Mouse (Mus musculus) fibroblast of lung, adult 2 months (primary cell): ENCODE results near the gene Lgr6.

Source experiments
- DNase-seq: peaks from one replicate; pipeline ENCODE4 v3.0.0-alpha.2; 2011; ENCODE audit warnings: low read depth

Lgr6 gene

GRCm38 (mm10) chr1:135076470-135076869 is 28.6 kb downstream of the Lgr6 start:
- DNase-seq, result no peak

GRCm38 (mm10) chr1:135075270-135075669 is 29.8 kb downstream of the Lgr6 start:
- DNase-seq, result no peak

DNA sequence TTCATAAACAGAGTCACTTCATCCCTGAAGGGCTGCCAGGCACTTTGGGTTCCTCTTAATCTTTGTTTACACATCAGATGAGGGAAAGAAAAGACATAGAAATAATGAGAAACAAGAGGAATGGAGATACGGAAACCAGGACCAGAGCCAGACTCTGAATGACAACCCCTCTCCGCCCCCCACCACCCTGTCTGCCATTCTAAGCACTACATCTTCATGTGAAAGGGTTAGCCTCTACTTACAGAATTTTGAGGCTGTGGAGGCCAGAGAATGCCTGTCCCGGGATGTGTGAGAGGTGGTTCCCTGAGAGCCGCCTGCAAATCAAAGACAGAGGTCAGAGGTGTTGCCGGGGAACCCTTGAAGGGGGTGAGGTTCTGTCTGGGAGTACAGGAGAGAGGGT is 32.4 kb downstream of the Lgr6 start:
- DNase-seq, result no peak

GRCm38 (mm10) chr1:135069841-135070240 is 35.2 kb downstream of the Lgr6 start:
- DNase-seq, result no peak

DNA sequence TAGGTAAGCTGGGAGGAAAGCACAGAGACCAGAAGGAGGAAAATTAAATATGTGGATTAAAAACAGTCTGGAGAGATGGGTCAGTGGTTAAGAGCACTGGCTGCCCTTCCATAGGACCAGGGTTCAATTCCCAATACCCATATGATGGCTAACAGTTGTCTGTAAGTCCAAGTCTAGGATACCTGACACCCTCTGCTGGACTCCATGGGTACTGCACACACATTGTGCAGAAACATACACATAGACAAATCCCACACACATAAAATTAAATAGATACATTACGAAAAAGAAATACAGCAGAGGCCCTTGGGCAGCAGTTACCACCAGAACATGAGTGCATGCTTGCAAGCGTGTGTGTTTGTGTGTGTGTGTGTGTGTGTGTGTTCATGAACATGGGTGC is 40.6 kb downstream of the Lgr6 start:
- DNase-seq, result no peak

GRCm38 (mm10) chr1:135062936-135063335 is 42.1 kb downstream of the Lgr6 start:
- no peak for DNase-seq

- no peak for DNase-seq
Observed at GRCm38 (mm10) chr1:135061300-135061699, 43.8 kb downstream of the Lgr6 start.

- no peak for DNase-seq
Observed at GRCm38 (mm10) chr1:135060174-135060573, 44.9 kb downstream of the Lgr6 start.

GRCm38 (mm10) chr1:135056901-135057300 is 48.2 kb downstream of the Lgr6 start:
- no peak for DNase-seq

DNA sequence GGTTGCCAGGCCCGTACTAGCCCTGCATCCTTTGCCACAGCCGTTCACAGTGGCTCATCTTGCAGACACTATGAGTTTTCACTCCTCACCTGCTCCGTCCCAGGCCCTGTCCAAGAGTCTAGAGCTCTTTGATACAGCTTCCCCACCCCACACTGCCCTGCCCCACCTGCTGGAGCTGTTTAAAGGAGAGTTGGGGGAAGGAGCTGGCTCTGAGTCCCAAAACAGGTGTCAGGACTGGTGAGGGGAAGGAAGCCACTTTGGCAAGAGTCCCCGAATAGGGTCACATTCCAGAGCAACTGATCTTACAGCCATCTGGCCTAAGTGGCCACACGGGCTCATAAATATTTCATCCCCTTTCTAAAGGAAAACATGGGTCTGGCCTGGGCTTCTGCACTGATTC is 51.0 kb downstream of the Lgr6 start:
- no peak for DNase-seq

DNA sequence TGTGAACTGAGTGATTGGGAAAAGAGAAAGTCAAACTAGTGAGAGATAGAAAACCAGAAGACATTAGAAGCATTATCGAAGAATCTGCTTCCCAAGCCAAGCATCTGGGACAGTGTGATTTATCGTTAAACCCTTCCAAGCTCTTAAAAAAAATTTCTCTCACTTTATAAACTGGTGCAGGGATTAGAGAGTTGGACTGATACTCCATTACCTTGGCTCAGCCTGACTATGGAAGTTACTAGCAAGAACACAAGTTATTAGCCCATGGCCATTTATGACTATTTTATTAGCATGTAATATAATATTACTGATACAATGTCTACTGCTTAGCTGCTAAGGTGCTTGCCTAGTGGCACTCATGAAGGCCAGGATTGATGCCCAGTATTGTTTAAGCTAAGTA is 60.6 kb downstream of the Lgr6 start:
- no peak for DNase-seq

DNA sequence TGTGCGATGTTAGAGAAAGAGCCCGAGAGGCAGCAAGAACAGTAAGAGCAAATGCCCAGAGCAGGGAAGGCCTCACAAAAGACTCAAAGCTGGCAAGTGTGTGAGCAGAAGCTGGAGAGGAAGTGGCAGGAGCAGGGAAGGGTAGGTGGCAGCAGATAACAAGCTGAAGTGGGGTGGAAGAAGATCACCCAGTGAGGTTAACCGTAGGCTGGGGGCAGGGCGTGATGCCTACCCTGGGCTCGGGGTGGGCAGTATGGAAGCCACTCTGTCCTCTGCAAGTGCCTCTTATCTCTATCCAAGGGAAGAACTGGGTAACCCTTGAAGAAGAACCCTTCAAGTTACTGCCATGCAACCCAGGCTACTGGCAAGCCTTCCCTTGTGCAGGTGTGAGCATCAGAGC is 68.8 kb downstream of the Lgr6 start:
- DNase-seq, result no peak

DNA sequence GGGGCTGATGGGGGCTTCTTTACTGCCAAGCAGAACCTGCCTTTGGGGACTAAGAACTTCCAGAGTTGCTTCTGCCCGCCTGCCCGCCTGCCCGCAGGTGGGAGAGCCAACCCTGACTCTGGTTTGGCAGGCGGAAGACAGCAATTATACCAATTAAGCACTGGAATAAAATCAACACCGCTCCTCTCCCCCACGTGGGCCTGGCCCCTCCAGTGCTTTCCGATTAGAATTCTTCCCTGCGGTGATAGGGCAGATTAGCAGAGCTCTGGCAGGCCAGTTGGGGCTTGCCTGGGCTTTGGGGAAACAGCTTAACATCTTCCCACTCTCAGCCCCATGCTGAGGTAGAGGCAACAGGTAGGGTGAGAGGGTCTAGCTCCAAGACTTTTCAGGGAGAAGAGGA is 72.4 kb downstream of the Lgr6 start:
- no peak for DNase-seq

GRCm38 (mm10) chr1:135030121-135030520 is 75.0 kb downstream of the Lgr6 start:
- DNase-seq, result no peak

GRCm38 (mm10) chr1:135026275-135026674 is 78.8 kb downstream of the Lgr6 start:
- no peak for DNase-seq

DNA sequence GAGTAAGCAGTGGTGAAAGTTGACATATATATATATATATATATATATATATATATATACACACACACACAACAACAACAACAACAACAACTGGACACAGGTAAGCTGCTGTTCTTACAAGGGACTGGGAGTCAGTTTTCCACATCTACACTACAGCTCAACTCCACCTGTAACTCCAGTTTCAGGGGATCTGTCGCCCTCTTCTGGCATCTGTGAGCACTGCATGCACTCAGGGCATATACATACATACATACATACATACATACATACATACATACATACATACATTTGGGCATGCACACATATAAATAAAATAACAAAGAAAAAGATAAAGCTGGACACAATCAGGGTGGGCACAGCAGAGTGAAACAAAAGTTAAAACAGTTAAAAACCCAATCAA is 81.5 kb downstream of the Lgr6 start:
- DNase-seq, result no peak

DNA sequence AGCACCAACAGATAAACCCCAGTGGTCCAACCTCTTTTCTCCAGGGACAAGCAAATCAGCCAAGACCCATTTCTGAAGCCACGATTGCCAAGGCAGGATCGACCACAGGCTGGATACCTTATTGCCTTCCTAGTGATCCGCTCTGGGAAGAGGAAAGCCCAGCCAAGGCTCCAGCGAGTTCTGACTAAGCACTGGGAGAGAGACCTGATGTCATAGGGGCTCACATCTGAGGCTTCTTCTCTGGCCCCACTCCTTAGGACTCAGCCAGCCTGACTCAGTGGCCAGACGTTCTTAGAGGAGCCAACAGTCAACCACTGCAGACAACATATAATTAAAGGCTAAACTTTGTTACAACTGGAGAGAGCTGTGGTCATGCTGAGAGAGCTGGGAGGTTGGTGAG is 83.1 kb downstream of the Lgr6 start:
- peak; percentile 85 for DNase-seq

GRCm38 (mm10) chr1:135020970-135021369 is 84.1 kb downstream of the Lgr6 start:
- no peak for DNase-seq

GRCm38 (mm10) chr1:135020281-135020940 is 84.7 kb downstream of the Lgr6 start:
- no peak for DNase-seq

DNA sequence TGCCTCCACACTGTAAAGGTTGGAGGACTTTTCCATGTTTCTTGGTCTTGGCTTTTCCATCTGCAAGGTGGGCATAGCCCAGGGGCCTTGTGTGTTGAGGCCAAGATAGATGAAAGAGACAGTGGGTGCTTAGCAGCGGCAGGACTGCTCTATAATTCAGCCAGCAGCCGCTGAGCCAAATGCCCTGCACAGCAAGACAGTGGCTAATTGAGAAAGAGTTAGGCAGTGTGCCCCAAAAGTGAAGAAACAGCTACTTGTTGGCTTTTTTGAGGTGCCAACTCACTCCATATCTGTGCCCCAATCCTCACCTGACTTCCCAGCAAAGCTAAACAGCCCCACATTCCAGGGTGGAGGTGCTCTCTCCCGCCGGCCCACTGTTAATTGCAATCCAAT is 85.3 kb downstream of the Lgr6 start:
- DNase-seq, result no peak

DNA sequence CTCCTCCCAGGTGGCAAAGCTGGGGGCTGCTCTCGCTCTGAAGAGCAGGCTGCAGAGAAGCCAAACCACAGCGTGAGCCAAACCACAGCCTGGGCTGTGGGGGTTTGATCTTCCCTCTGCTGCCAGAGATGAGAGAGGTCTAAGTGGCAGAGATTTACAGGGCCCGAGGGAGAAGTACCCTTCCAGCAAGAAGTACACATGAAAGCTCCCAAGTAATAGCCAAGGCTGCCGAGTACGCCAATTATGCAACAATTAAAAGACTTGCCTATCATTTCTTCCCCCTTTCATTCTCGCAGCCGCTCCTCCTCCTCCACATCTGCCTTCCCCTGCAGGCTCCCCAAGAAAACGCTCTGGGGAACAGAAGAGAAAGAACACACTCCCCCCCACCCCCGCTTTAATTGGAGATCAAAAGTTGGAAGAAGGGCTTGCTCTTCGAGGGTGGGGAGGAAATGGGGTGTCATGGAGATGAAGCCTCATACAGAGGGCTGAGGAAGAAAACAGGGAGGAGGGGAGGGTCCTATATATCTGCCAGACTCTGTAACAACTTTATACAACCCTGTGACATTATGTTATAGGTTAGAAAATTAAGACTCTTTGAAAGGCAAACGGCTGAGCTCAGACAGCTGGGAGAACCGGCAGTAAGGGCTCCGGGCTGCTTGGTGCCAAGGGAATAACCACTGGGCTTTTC is 85.8 kb downstream of the Lgr6 start:
- no peak for DNase-seq

- no peak for DNase-seq
Observed at GRCm38 (mm10) chr1:135017656-135018015, 87.4 kb downstream of the Lgr6 start.

DNA sequence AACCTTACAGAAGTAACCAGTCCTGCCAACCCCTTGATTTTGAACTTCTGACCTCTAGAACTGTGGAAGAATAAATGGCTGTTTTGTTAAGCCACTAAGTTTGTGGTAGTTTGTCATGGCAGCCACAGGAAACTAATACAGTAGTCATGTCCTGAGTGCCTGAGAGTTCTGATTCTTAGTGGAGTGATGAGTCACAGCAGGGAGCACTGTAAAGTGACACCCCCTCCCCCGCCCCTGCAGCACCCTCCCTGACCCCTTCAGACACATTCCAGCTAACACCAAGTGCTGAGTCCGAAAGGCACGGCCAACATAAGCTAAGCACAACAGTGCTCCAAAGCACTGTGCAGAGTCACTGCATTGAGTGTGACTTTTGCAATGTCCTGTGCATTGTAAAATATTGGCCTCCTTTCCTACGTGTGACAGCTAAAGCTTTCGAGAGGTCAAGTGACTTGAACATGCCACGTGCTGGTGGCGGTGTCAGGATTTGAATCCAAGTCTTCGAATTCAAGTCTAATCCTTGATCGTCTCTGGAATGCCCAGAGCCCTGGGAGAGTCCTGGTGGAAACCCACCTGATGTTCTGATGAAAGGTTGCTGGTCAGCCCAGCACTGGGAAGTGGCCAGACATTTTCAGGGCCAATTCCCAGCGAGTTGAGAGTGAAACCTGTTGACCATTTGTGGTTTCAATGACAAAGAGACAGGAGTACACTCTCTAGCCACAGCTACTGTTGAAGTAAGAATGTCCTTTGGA is 88.0 kb downstream of the Lgr6 start:
- peak; percentile 94 for DNase-seq
